Mouse (Mus musculus): ENCODE results near the gene Fgf15.

DNA sequence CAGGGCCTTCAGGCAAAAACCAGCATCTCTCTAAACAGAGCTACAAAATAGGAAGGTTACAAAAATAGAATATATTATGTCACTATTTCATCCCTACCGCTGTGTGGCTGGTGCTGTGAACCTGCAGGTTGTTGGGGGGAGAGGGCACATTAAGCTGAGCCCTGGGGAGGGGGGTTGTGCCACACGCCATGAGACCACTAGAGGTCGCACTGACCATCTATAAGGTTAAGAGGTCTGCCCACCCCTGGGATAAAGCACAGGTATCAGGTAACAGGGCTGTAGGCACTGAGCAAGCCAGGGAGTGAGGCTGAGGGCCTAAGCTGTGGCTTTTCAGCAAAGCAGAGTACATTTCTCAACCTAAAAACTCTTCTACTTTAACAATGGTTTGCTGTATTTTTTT, 35.4 kb downstream of the Fgf15 start:
- peak; percentile 68 for TF ChIP-seq CTCF (IDR thresholded peaks at IDR 0.05; ENCODE audit: low read depth)
- TF ChIP-seq EP300 (optimal IDR thresholded peaks at IDR 0.05): no peak

All from stomach, postnatal 0 days (tissue).